In the genomic region with DNA sequence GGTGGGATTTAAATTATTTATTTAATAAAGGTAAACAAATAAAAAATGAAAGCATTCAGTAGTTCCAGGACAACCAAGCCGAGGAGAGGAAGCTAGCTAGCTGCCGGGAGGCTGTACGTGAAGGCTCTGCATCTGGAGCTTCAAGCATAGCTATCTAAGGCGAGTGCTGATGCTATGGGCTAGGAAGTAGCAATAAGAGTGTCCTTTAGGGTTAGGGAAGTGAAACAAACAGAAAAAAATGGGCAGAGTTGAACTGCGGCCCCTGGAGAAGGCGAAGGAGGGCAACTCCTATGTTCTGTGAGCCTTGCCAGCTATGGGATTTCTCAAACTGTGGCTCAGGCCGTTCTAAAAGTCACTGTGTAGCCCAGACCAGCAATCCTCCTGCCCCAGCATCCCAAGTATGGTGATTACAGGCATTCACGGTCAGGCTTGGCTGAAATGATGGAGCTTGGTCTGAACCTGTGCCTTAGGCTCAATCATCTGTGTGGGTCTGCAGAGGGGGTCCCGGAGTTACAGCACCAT, we compare ENCODE assay signal across 23 mouse cellular contexts. TPM values are rescaled to one million over a fixed set of nuclear protein-coding genes. Genes with fewer than 3 reads are reported as not detected.
DNase-seq lines count a peak whose midpoint lies in the region; ATAC-seq and TF ChIP-seq lines count a peak whose summit lies in the region.
"Had no signal": no experiment of that assay in that cellular context is flagged by ENCODE, and none has a peak within 500 bp of the region (broad histone marks: within the 10 kb centered on the region; RNA-seq: fewer than 3 reads in every experiment).

No protein-coding gene starts in this region.

- peak overlapping the region; percentile 51; the same call in 1 of the 2 replicates for H3K27ac ChIP-seq in liver, postnatal 0 days (ENCODE audit: low read depth)
- no peak overlapping the region for H3K27ac ChIP-seq in liver, embryonic 12.5 days
- peak overlapping the region; percentile 68 for H3K27ac ChIP-seq in CH12.LX (ENCODE audit: insufficient read depth, low read depth)
- H3K27ac ChIP-seq: forebrain, embryonic 10.5 days; hindbrain, embryonic 12.5 days; layer of hippocampus, adult 2 months; limb, embryonic 10.5 days; liver, embryonic 14.5 days had no signal

- ATAC-seq in liver, postnatal 0 days, result no peak
- ATAC-seq in liver, embryonic 12.5 days, result no peak
- peak; percentile 54 for ATAC-seq in megakaryocyte, adult 5-6 weeks (ENCODE audit: poor library complexity, severe bottlenecking)
- ATAC-seq: lung, postnatal 0 days; Patski had no signal

- dilution Hi-C loops in CH12.LX (cut with MboI; ENCODE audit: extremely low pct_ligation_motif_present, extremely low pct_unique_long_range_greater_than_20kb, low sequenced_read_pairs), result no loop called here

- no peak overlapping the region for H3K4me3 ChIP-seq in liver, postnatal 0 days (ENCODE audit: low read depth, low read length)
- no peak overlapping the region for H3K4me3 ChIP-seq in liver, embryonic 12.5 days
- no peak overlapping the region for H3K4me3 ChIP-seq in CH12.LX (replicated peaks in 1 of 3; ENCODE audit: low read depth in 2 of 3, low read length in 2 of 3, poor library complexity in 1 of 3)
- H3K4me3 ChIP-seq: forebrain, embryonic 10.5 days; hindbrain, embryonic 12.5 days; layer of hippocampus, adult 2 months; limb, embryonic 10.5 days had no signal

- no peak for TF ChIP-seq EP300 in liver, postnatal 0 days (IDR thresholded peaks at IDR 0.05; ENCODE audit: low read depth)
- TF ChIP-seq EP300 in CH12.LX (IDR thresholded peaks at IDR 0.05; ENCODE audit: low read length), result peak; percentile 54; the same call in 1 of the 2 replicates

- DNase-seq in liver, postnatal 0 days, result no peak
- DNase-seq in A20 (ENCODE audit: low read depth, low spot score) (peak; percentile 76), CH12.LX (ENCODE audit: extremely low read depth) (peak; percentile 54)
- DNase-seq in gastrocnemius, adult 18-20 months (ENCODE audit: low spot score), result no peak
- DNase-seq in frontal cortex, postnatal 36 days (ENCODE audit: low spot score in 2 of 2), result no peak
- DNase-seq: adrenal gland, adult 8-10 months; cerebellum, adult 11 months; cerebellum, postnatal 25 days; gastrocnemius, postnatal 25 days; heart, postnatal 10 days; kidney, adult 8-10 months; kidney, postnatal 14 days; right cerebral cortex, adult 18-20 months had no signal

- H3K4me2 ChIP-seq in liver, postnatal 0 days (ENCODE audit: low read depth, low read length), result no peak overlapping the region
- no peak overlapping the region for H3K4me2 ChIP-seq in liver, embryonic 12.5 days
- peak overlapping the region; percentile 22 for H3K4me2 ChIP-seq in CH12.LX (ENCODE audit: insufficient read depth, low read depth, poor library complexity, severe bottlenecking)
- H3K4me2 ChIP-seq: heart, embryonic 11.5 days; hindbrain, embryonic 12.5 days had no signal

- no peaks in the 10 kb centered on the region for H3K27me3 ChIP-seq in liver, postnatal 0 days (ENCODE audit: insufficient read depth, low read length)
- H3K27me3 ChIP-seq in liver, embryonic 12.5 days (replicated peaks), result no peaks in the 10 kb centered on the region
- no peaks in the 10 kb centered on the region for H3K27me3 ChIP-seq in CH12.LX (replicated peaks)
- H3K27me3 ChIP-seq: Patski had no signal

- no peaks in the 10 kb centered on the region for H3K36me3 ChIP-seq in liver, postnatal 0 days (replicated peaks; ENCODE audit: insufficient read depth, low read length)
- H3K36me3 ChIP-seq in liver, embryonic 12.5 days, result no peaks in the 10 kb centered on the region
- no peaks in the 10 kb centered on the region for H3K36me3 ChIP-seq in CH12.LX (replicated peaks in 1 of 2; ENCODE audit: control insufficient read depth in 1 of 2, insufficient read depth in 1 of 2, low read length in 1 of 2)
- H3K36me3 ChIP-seq: forebrain, embryonic 10.5 days; hindbrain, embryonic 12.5 days; limb, embryonic 10.5 days had no signal

- in situ Hi-C loops in CH12.LX (cut with MboI; ENCODE audit: low pct_ligation_motif_present, low pct_unique_long_range_greater_than_20kb, low sequenced_read_pairs), result no loop called here

- H3K4me1 ChIP-seq in liver, postnatal 0 days (ENCODE audit: insufficient read depth), result peaks cover 24% of the 10 kb centered on the region
- peaks cover 49% of the 10 kb centered on the region for H3K4me1 ChIP-seq in liver, embryonic 12.5 days
- H3K4me1 ChIP-seq in CH12.LX (ENCODE audit: control insufficient read depth in 1 of 2, insufficient read depth in 2 of 2), result peaks cover 32 to 58% of the 10 kb centered on the region in 2 experiments
- H3K4me1 ChIP-seq: hindbrain, embryonic 12.5 days had no signal

- no peak overlapping the region for H3K9ac ChIP-seq in liver, postnatal 0 days (replicated peaks)
- H3K9ac ChIP-seq in liver, embryonic 12.5 days, result no peak overlapping the region
- no peak overlapping the region for H3K9ac ChIP-seq in CH12.LX (ENCODE audit: insufficient read depth, low read depth)
- H3K9ac ChIP-seq: hindbrain, embryonic 12.5 days; liver, embryonic 14.5 days had no signal

- no peak for TF ChIP-seq CTCF in liver, postnatal 0 days (IDR thresholded peaks at IDR 0.05; ENCODE audit: low read depth)
- TF ChIP-seq CTCF in CH12.LX (conservative IDR thresholded peaks at IDR 0.05 in 1 of 2, IDR thresholded peaks at IDR 0.05 in 1 of 2; ENCODE audit: low read depth in 2 of 2, low read length in 2 of 2), result no peak

- TF ChIP-seq RAD21 in CH12.LX (IDR thresholded peaks at IDR 0.05; ENCODE audit: low read depth, low read length), result no peak

- no peaks in the 10 kb centered on the region for H3K79me2 ChIP-seq in CH12.LX (replicated peaks; ENCODE audit: control insufficient read depth, extremely low read depth, insufficient read depth, poor library complexity, severe bottlenecking)

- no peaks in the 10 kb centered on the region for H3K9me3 ChIP-seq in liver, postnatal 0 days (ENCODE audit: low read length)
- H3K9me3 ChIP-seq in liver, embryonic 12.5 days (replicated peaks), result no peaks in the 10 kb centered on the region
- no peaks in the 10 kb centered on the region for H3K9me3 ChIP-seq in CH12.LX (replicated peaks; ENCODE audit: low read length)
- H3K9me3 ChIP-seq: forebrain, embryonic 10.5 days; hindbrain, embryonic 12.5 days; limb, embryonic 10.5 days had no signal

- TF ChIP-seq POLR2A in CH12.LX (IDR thresholded peaks at IDR 0.05; ENCODE audit: low read depth, low read length), result peak; percentile 32; the same call in 1 of the 2 replicates

- 65% methylated on average over 9 of the region's 9 CpGs for WGBS in liver, postnatal 0 days (ENCODE audit: insufficient replicate concordance)
- 76% methylated on average over 9 of the region's 9 CpGs for WGBS in liver, embryonic 12.5 days (ENCODE audit: insufficient replicate concordance)

TF ChIP-seq in CH12.LX, 34 proteins besides CTCF, POLR2A, EP300 and RAD21 (continues in another document):
- no peak for TF ChIP-seq SIN3A (IDR thresholded peaks at IDR 0.05; ENCODE audit: low read length)
- TF ChIP-seq ZKSCAN1 (IDR thresholded peaks at IDR 0.05; ENCODE audit: borderline replicate concordance, low read depth, low read length), result no peak
- no peak for TF ChIP-seq ELF1 (IDR thresholded peaks at IDR 0.05; ENCODE audit: low read depth, low read length)
- TF ChIP-seq JUN (IDR thresholded peaks at IDR 0.05; ENCODE audit: insufficient read depth, low read depth, low read length), result no peak
- TF ChIP-seq MEF2A (IDR thresholded peaks at IDR 0.05; ENCODE audit: borderline replicate concordance, low read depth, low read length), result peak; percentile 15; the same call in 1 of the 2 replicates
- TF ChIP-seq CHD2 (IDR thresholded peaks at IDR 0.05; ENCODE audit: low read length), result no peak
- peak; percentile 36; the same call in 1 of the 2 replicates for TF ChIP-seq UBTF (IDR thresholded peaks at IDR 0.05; ENCODE audit: low read depth, low read length)
- no peak for TF ChIP-seq MAZ (IDR thresholded peaks at IDR 0.05; ENCODE audit: low read depth, low read length)
- peak; percentile 81 for TF ChIP-seq ZNF384 (IDR thresholded peaks at IDR 0.05; ENCODE audit: low read depth, low read length)
- peak; percentile 81 for TF ChIP-seq IRF4 (IDR thresholded peaks at IDR 0.05; ENCODE audit: low read depth, low read length)
- TF ChIP-seq ETS1 (conservative IDR thresholded peaks at IDR 0.05; ENCODE audit: low read depth, low read length), result no peak
- TF ChIP-seq MXI1 (IDR thresholded peaks at IDR 0.05; ENCODE audit: low read depth, low read length), result no peak
- TF ChIP-seq NELFE (IDR thresholded peaks at IDR 0.05; ENCODE audit: low read depth, low read length), result no peak
- no peak for TF ChIP-seq GABPA (IDR thresholded peaks at IDR 0.05; ENCODE audit: insufficient replicate concordance, low read depth, low read length)
- TF ChIP-seq MAX (IDR thresholded peaks at IDR 0.05; ENCODE audit: low read length), result no peak

RNA-seq across cellular contexts. Expression of gene Tnip2, which starts 5.7 kb away (rescaled TPM):
- polyA plus RNA-seq in liver, postnatal 0 days (2015; fragmentation: Nextera tagmentation; extraction: Ambion mirVana), result 5.3 and 5.5 TPM in 2 replicates
- polyA plus RNA-seq in liver, embryonic 12.5 days (2016; fragmentation: Nextera tagmentation; extraction: Ambion mirVana), result 7.4 and 10.9 TPM in 2 replicates
- total RNA-seq in CH12.LX (2012; rRNA removed), result 21.9 and 23.4 TPM in 2 replicates
- total RNA-seq in CH12.LX (2014; rRNA removed), result 16.0 and 17.7 TPM in 2 replicates
- polyA plus RNA-seq in CH12.LX (2012; ENCODE audit: insufficient read length, low read depth), result 26.8 and 30.6 TPM in 2 replicates
- total RNA-seq in megakaryocyte, adult 5-6 weeks (2015), result 10.9 and 12.1 TPM in 2 replicates
- 34.4 and 41.3 TPM in 2 replicates for total RNA-seq in megakaryocyte, adult 5-6 weeks (2017)
- 1 to 10 TPM; 1.8 to 3.8 TPM for total RNA-seq in gastrocnemius, adult 18-20 months (2021)

RNA-seq across cellular contexts. Expression of gene Sh3bp2, which starts 6.2 kb away (rescaled TPM):
- polyA plus RNA-seq in liver, postnatal 0 days (2015; fragmentation: Nextera tagmentation; extraction: Ambion mirVana), result 7.7 and 9.8 TPM in 2 replicates
- 4.0 and 5.0 TPM in 2 replicates for polyA plus RNA-seq in liver, embryonic 12.5 days (2016; fragmentation: Nextera tagmentation; extraction: Ambion mirVana)
- total RNA-seq in CH12.LX (2012; rRNA removed) (5.9 and 7.3 TPM in 2 replicates), CH12.LX (2014; rRNA removed) (5.8 and 6.5 TPM in 2 replicates)
- 10.5 and 11.0 TPM in 2 replicates for polyA plus RNA-seq in CH12.LX (2012; ENCODE audit: insufficient read length, low read depth)
- 34.7 and 38.5 TPM in 2 replicates for total RNA-seq in megakaryocyte, adult 5-6 weeks (2015)
- total RNA-seq in megakaryocyte, adult 5-6 weeks (2017), result 48.1 and 60.7 TPM in 2 replicates
- total RNA-seq in gastrocnemius, adult 18-20 months (2021), result 1 to 10 TPM in 1 of 2 experiments, under 1 TPM in 1; 0.59 to 1.4 TPM

RNA-seq across cellular contexts. Expression of gene Add1, which starts 54.0 kb away (rescaled TPM):
- polyA plus RNA-seq in liver, postnatal 0 days (2015; fragmentation: Nextera tagmentation; extraction: Ambion mirVana), result 52.0 and 54.8 TPM in 2 replicates
- 164 and 166 TPM in 2 replicates for polyA plus RNA-seq in liver, embryonic 12.5 days (2016; fragmentation: Nextera tagmentation; extraction: Ambion mirVana)
- total RNA-seq in CH12.LX (2012; rRNA removed) (32.1 and 45.0 TPM in 2 replicates), CH12.LX (2014; rRNA removed) (28.0 and 28.1 TPM in 2 replicates)
- 46.0 and 48.7 TPM in 2 replicates for polyA plus RNA-seq in CH12.LX (2012; ENCODE audit: insufficient read length, low read depth)
- total RNA-seq in megakaryocyte, adult 5-6 weeks (2015), result 117 and 126 TPM in 2 replicates
- 137 and 192 TPM in 2 replicates for total RNA-seq in megakaryocyte, adult 5-6 weeks (2017)
- 10 to 100 TPM; 71.6 to 73.0 TPM for total RNA-seq in gastrocnemius, adult 18-20 months (2021)

Comparison
In these comparisons a context has a peak if more than half of its experiments do, and no peak if none do; other contexts are left out.
1. DNase-seq: peak in A20 (single experiment) and CH12.LX (single experiment); none in liver, postnatal 0 days (single experiment), gastrocnemius, adult 18-20 months (single experiment) and frontal cortex, postnatal 36 days (0 of 2).
2. RNA of gene Sh3bp2, which starts 6.2 kb away (total RNA-seq): 34.7 to 60.7 TPM in megakaryocyte, adult 5-6 weeks; 5.8 to 7.3 TPM in CH12.LX and 0.59 to 1.4 TPM in gastrocnemius, adult 18-20 months; every median in the first group is over 4 times any median in the second.